Mouse (Mus musculus) c-Kit-positive CD71-positive TER-119-negative erythroid progenitor cells, embryonic 14.5 days (primary cell): ENCODE results near the gene Wapl.
A peak's percentile ranks its signal among the peaks of the same experiment; 100 is the strongest.

Source experiments
- DNase-seq: peaks from one replicate; pipeline ENCODE4 v3.0.0-alpha.2; 2013; ENCODE audit warnings: low read depth

Gene Wapl

GRCm38 (mm10) chr14:34673395-34674228 lies at the start of gene Wapl:
Wapl (plus strand) TSS chr14:34673928.
- DNase-seq, result peak; percentile 94

- no peak for DNase-seq
These were observed 46.9 kb upstream of the Wapl start for GRCm38 (mm10) chr14:34626824-34627223.

- DNase-seq, result peak; percentile 67
These were observed 40.8 kb upstream of the Wapl start for GRCm38 (mm10) chr14:34632722-34633448.

GRCm38 (mm10) chr14:34635192-34635591 lies 38.5 kb upstream of the Wapl start:
- no peak for DNase-seq

DNA sequence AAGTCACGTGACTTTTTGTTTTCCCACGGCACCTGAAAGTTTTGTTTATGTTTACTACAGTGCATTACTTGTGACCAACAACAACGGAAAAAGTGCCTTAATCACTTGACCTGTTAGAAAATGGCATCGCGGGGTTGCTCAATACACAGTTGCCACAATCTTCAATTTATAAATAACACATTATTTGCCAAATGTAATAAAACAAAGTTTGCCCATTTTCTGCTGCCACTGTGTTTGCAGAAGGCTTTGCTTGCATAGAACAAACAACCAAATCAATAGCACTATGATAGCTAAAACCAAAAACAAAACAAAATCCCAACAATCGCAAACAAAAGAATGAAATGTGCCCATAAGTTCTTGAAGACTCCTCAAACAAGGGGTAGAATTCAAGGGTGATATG lies 38.0 kb upstream of the Wapl start:
- DNase-seq, result no peak

- DNase-seq, result no peak
These were observed 29.6 kb upstream of the Wapl start for GRCm38 (mm10) chr14:34644140-34644539.

DNA sequence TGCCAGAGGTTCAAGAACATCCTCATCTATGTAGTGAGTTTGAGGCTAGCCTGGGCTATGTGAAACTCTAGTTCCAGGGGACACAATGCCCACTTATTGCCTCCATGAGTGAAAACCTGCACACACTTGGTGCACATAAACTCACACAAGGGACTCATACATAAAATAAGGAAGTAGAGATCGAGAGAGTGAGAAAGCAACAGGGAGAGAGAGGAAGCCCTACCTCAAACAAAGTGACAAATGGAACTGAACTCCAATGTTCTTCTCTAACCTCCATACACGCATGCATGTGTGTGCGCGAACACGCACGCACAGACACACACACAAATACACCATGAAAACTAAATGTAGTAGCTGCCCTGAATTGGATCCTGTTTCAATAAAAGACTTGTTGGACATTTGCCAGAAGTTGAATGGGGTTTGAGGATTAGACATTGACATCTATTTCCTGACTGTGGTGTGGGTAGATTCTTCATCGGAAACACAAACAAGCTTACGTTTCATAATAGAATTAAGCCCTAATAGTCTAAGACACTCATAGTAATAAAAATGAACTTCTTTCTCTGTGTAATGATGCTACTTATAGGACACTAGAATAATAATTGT lies 25.8 kb upstream of the Wapl start:
- DNase-seq, result no peak

DNA sequence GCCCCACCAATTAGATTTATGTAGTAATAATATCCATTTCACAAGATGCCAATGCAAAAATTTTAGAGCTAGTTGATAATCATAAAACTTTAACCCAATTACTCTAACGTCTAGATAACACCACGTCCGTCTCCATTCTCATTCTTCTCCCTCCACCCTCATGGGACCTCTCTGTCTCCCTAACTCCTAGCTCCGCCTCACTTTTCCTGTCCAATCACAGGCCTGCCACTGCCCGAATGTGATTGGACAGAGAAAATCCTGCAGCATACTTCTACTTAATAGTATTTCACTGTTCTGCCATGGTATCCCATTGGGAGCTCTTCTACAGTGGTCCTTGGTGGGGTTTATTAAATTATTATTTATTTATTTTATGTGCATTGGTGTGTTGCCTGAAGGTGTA lies 16.6 kb upstream of the Wapl start:
- DNase-seq, result no peak

DNA sequence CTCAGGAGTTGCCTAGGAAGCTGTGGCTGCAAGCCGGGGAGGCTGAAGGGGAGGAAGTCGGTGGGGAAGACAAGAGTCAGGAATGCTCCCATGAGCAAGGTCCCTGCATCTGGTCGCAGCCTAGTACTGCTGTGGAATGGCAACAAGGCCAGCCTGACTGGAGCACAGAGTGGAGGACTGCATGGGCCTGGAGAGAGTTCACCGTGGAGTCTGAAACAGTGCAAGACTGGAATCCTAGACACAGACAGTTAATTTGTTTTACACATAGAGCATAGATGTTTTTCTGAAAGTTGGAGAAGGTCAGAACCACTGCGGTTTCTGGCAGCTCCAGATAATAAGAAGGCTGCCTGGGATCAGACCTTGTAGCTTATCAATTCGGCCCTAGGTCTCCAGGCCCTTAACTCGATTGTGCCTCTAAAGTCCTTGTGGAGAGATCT lies 13.4 kb upstream of the Wapl start:
- peak; percentile 84 for DNase-seq

DNA sequence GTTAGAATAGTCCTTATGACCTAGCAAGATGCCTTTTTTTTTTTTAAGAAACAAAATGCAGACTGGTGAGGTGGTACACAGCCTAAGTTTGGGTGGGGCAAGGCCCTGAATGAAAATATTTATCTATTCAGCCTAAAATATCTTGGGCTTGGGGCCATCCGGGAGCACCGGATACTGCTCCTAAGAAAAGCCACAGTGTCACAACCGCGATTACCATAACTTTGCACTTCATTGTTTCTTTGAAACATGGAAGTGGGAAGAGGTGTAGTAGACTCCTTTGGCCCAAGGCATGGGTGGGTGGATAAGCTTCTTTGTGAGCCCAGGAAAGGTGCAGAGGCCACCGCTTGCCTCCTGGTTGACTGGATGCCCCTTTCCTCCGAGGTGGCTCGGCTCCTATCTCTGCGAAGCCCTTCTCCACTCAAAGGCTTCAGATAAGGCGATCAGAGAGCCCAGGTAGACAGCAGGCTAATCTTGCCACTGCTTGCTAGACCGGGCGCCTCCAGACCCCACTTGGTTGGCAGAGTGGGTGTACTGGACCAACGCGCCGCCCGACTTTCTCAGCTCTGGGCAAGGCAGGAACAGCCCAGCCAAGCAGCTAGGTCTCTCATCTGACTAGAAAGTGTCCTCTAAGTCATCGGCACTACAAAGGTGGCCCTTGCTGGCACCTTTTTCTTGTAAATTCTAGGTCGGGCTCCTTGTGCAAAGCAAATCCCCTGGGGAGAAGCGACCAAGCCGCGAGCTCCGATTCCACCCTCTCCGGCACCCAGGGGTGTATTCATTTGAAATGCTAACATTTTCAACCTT lies 12.7 kb upstream of the Wapl start:
- no peak for DNase-seq

- DNase-seq, result peak; percentile 72
These were observed 11.9 kb upstream of the Wapl start for GRCm38 (mm10) chr14:34661621-34662477.

GRCm38 (mm10) chr14:34662478-34662826 lies 11.3 kb upstream of the Wapl start:
- no peak for DNase-seq

- DNase-seq, result no peak
These were observed 10.3 kb upstream of the Wapl start for GRCm38 (mm10) chr14:34663381-34663780.

GRCm38 (mm10) chr14:34669082-34669481 lies 4.6 kb upstream of the Wapl start:
- DNase-seq, result no peak

GRCm38 (mm10) chr14:34670256-34670655 lies 3.5 kb upstream of the Wapl start:
- no peak for DNase-seq

DNA sequence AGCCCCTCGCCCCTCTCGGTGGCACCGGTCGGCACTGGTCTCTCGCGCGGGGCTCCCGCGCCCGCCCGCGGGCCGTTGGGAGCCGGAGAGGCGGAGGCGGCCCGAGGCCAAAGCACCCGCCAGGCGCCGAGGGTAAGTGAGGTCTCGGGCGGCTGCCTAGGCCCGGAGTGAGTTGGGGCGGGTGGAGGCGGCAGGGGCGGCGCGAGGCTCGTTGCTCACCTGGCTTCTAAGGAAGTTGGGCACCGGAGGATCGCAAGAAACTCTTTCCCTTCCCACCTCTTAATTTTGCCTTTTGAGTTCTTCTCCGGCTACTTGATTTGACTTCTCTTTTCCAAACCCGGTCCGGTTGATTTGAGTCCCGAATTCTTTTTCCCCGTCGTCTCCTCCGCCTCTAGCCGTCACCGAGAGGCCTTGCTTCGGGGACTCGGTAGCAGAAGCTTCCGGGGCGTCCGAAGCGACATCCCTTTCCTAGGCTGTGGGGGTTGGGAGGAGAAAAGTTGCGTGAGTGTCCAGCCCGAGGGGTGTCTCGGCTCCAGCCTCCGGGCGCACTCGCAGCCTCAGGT lies 582 bp downstream of the Wapl start:
- DNase-seq, result peak; percentile 48

- DNase-seq, result peak; percentile 42
These were observed 1.2 kb downstream of the Wapl start for GRCm38 (mm10) chr14:34674932-34675331.

DNA sequence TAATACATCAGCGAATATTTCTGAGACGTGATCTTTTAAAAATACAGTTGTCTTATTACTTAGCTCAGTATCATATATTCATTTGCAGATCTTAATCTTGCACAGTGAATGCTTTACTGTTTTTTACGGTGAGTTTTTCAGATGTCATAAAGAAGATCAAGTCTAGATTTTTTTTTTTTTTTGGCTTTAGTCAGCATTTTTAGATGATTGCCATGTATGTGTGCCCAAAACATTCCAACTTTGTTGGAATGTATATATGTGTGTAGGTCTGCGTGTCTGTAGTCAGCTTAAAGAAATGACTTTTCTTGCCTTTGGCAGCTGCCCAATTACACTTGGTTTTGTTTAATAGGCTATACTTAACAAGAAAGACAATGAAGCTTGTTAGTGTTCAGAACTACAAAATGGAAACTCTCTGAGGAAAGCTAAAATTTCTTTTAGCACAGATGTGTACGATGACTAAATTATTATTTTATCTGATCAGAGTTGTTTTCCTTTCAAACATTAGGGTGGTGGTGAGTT lies 1.7 kb downstream of the Wapl start:
- DNase-seq, result no peak

GRCm38 (mm10) chr14:34680815-34681214 lies 7.1 kb downstream of the Wapl start:
- no peak for DNase-seq

GRCm38 (mm10) chr14:34684989-34685388 lies 11.3 kb downstream of the Wapl start:
- DNase-seq, result peak; percentile 27

DNA sequence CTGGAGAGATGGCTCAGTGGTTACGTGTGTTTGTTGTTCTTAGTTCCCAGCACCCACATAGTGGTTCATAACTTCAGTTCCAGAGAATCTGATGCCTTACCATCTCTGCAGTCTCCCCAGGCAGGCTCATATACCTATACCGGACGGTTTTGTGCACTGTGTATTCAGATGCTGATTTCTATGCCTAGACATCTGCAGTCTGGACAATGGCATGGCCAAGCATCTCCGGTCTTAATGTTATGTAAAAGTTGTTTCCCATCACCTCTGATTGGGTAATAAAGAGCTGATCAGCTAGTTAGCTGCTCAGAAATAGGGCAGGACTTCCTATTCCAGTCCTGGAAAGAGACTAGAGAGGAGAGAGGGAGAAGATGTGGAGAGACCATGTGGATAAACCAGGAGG lies 20.2 kb downstream of the Wapl start:
- no peak for DNase-seq
